Mouse (Mus musculus): ENCODE measurements around the gene Cacna1a. TPM values are rescaled to one million over a fixed set of nuclear protein-coding genes. Genes with fewer than 3 reads are reported as not detected.
"Not testable (repeated sequence)": the region's sequence is repeated elsewhere in the genome, so short reads cannot be mapped to it uniquely, and the experiment has no call there.

Gene Cacna1a
- polyA plus RNA-seq, 1 experiment from 2014 or later, result 6.7 TPM

- no peak overlapping the region for H3K27ac ChIP-seq (ENCODE audit: low read length)
- 9% methylated on average over 24 of the region's 26 CpGs for WGBS
- H3K36me3 ChIP-seq (ENCODE audit: control insufficient read depth, insufficient read depth, low read length), result no peaks in the 10 kb centered on the region
- peak overlapping the region; percentile 36 for H3K9ac ChIP-seq (replicated peaks; ENCODE audit: low read depth, low read length)
- no peaks in the 10 kb centered on the region for H3K9me3 ChIP-seq (ENCODE audit: control insufficient read depth, low read depth, low read length)
- peak overlapping the region; percentile 66 for H3K4me2 ChIP-seq (replicated peaks; ENCODE audit: low read depth, low read length)
- ATAC-seq (ENCODE audit: insufficient number of reproducible peaks, insufficient read depth, low FRiP score, low read depth), result no peak
- peaks cover 18% of the 10 kb centered on the region; the same call in 1 of the 2 replicates for H3K4me1 ChIP-seq (ENCODE audit: control insufficient read depth, insufficient read depth, low read length)
- H3K27me3 ChIP-seq (ENCODE audit: control insufficient read depth, insufficient read depth, low read length), result no peaks in the 10 kb centered on the region
- peak overlapping the region; percentile 32; the same call in 1 of the 2 replicates for H3K4me3 ChIP-seq (ENCODE audit: low read depth, low read length)
Observed at GRCm38 (mm10) chr8:84600311-84600907, 212.2 kb downstream of the Cacna1a start.

- Histone ChIP-seq H3K9ac (replicated peaks; ENCODE audit: low read depth, low read length) (no peak overlapping the region), H3K9me3 (ENCODE audit: control insufficient read depth, low read depth, low read length) (no peaks in the 10 kb centered on the region), H3K4me2 (replicated peaks; ENCODE audit: low read depth, low read length) (peak overlapping the region; percentile 66), H3K36me3 (ENCODE audit: control insufficient read depth, insufficient read depth, low read length) (no peaks in the 10 kb centered on the region), H3K4me3 (ENCODE audit: low read depth, low read length) (peak overlapping the region; percentile 32), H3K4me1 (ENCODE audit: control insufficient read depth, insufficient read depth, low read length) (peaks cover 18% of the 10 kb centered on the region; the same call in 1 of the 2 replicates), H3K27ac (ENCODE audit: low read length) (no peak overlapping the region), H3K27me3 (ENCODE audit: control insufficient read depth, insufficient read depth, low read length) (no peaks in the 10 kb centered on the region)
- ATAC-seq (ENCODE audit: insufficient number of reproducible peaks, insufficient read depth, low FRiP score, low read depth), result 0 out of 2 replicates have a peak, but pooled peaks have one; percentile 26
- WGBS, result 4% methylated on average over 19 of the region's 19 CpGs
Observed at GRCm38 (mm10) chr8:84601221-84601751, 213.0 kb downstream of the Cacna1a start.

GRCm38 (mm10) chr8:84614512-84615223 is 226.4 kb downstream of the Cacna1a start:
- Histone ChIP-seq H3K9ac (replicated peaks; ENCODE audit: low read depth, low read length) (no peak overlapping the region), H3K4me1 (ENCODE audit: control insufficient read depth, insufficient read depth, low read length) (no peaks in the 10 kb centered on the region), H3K36me3 (ENCODE audit: control insufficient read depth, insufficient read depth, low read length) (no peaks in the 10 kb centered on the region), H3K4me3 (ENCODE audit: low read depth, low read length) (no peak overlapping the region), H3K9me3 (ENCODE audit: control insufficient read depth, low read depth, low read length) (no peaks in the 10 kb centered on the region), H3K4me2 (replicated peaks; ENCODE audit: low read depth, low read length) (no peak overlapping the region), H3K27ac (ENCODE audit: low read length) (no peak overlapping the region), H3K27me3 (ENCODE audit: control insufficient read depth, insufficient read depth, low read length) (no peaks in the 10 kb centered on the region)
- 33% methylated on average over 16 of the region's 16 CpGs for WGBS
- no peak for ATAC-seq (ENCODE audit: insufficient number of reproducible peaks, insufficient read depth, low FRiP score, low read depth)

GRCm38 (mm10) chr8:84615666-84616485 is 227.6 kb downstream of the Cacna1a start:
- no peaks in the 10 kb centered on the region for H3K4me1 ChIP-seq (ENCODE audit: control insufficient read depth, insufficient read depth, low read length)
- no peak overlapping the region for H3K27ac ChIP-seq (ENCODE audit: low read length)
- H3K4me2 ChIP-seq (replicated peaks; ENCODE audit: low read depth, low read length), result no peak overlapping the region
- 40% methylated on average over 22 of the region's 22 CpGs for WGBS
- H3K4me3 ChIP-seq (ENCODE audit: low read depth, low read length), result no peak overlapping the region
- H3K36me3 ChIP-seq (ENCODE audit: control insufficient read depth, insufficient read depth, low read length), result no peaks in the 10 kb centered on the region
- H3K9me3 ChIP-seq (ENCODE audit: control insufficient read depth, low read depth, low read length), result no peaks in the 10 kb centered on the region
- H3K9ac ChIP-seq (replicated peaks; ENCODE audit: low read depth, low read length), result no peak overlapping the region
- ATAC-seq (ENCODE audit: insufficient number of reproducible peaks, insufficient read depth, low FRiP score, low read depth), result no peak
- no peaks in the 10 kb centered on the region for H3K27me3 ChIP-seq (ENCODE audit: control insufficient read depth, insufficient read depth, low read length)

- Histone ChIP-seq H3K27ac (ENCODE audit: low read length) (no peak overlapping the region), H3K36me3 (ENCODE audit: control insufficient read depth, insufficient read depth, low read length) (no peaks in the 10 kb centered on the region), H3K4me1 (ENCODE audit: control insufficient read depth, insufficient read depth, low read length) (no peaks in the 10 kb centered on the region), H3K4me2 (replicated peaks; ENCODE audit: low read depth, low read length) (no peak overlapping the region), H3K4me3 (ENCODE audit: low read depth, low read length) (no peak overlapping the region), H3K9ac (replicated peaks; ENCODE audit: low read depth, low read length) (no peak overlapping the region), H3K9me3 (ENCODE audit: control insufficient read depth, low read depth, low read length) (no peaks in the 10 kb centered on the region), H3K27me3 (ENCODE audit: control insufficient read depth, insufficient read depth, low read length) (no peaks in the 10 kb centered on the region)
- WGBS, result 49% methylated on average over 22 of the region's 22 CpGs
- ATAC-seq (ENCODE audit: insufficient number of reproducible peaks, insufficient read depth, low FRiP score, low read depth), result no peak
Observed at GRCm38 (mm10) chr8:84617005-84617404, 228.8 kb downstream of the Cacna1a start.

GRCm38 (mm10) chr8:84621102-84621625 is 232.9 kb downstream of the Cacna1a start:
- no peaks in the 10 kb centered on the region for H3K4me1 ChIP-seq (ENCODE audit: control insufficient read depth, insufficient read depth, low read length)
- no peak overlapping the region for H3K4me2 ChIP-seq (replicated peaks; ENCODE audit: low read depth, low read length)
- no peak for ATAC-seq (ENCODE audit: insufficient number of reproducible peaks, insufficient read depth, low FRiP score, low read depth)
- 76% methylated on average over 8 of the region's 8 CpGs for WGBS
- H3K27me3 ChIP-seq (ENCODE audit: control insufficient read depth, insufficient read depth, low read length), result no peaks in the 10 kb centered on the region
- no peak overlapping the region for H3K27ac ChIP-seq (ENCODE audit: low read length)
- H3K36me3 ChIP-seq (ENCODE audit: control insufficient read depth, insufficient read depth, low read length), result no peaks in the 10 kb centered on the region
- H3K9ac ChIP-seq (replicated peaks; ENCODE audit: low read depth, low read length), result no peak overlapping the region
- no peaks in the 10 kb centered on the region for H3K9me3 ChIP-seq (ENCODE audit: control insufficient read depth, low read depth, low read length)
- no peak overlapping the region for H3K4me3 ChIP-seq (ENCODE audit: low read depth, low read length)

GRCm38 (mm10) chr8:84623425-84623824 is 235.2 kb downstream of the Cacna1a start:
- not testable (repeated sequence) for H3K4me3 ChIP-seq (ENCODE audit: low read depth, low read length); H3K4me1 ChIP-seq (ENCODE audit: control insufficient read depth, insufficient read depth, low read length); H3K27ac ChIP-seq (ENCODE audit: low read length); H3K36me3 ChIP-seq (ENCODE audit: control insufficient read depth, insufficient read depth, low read length); H3K27me3 ChIP-seq (ENCODE audit: control insufficient read depth, insufficient read depth, low read length); H3K9me3 ChIP-seq (ENCODE audit: control insufficient read depth, low read depth, low read length); ATAC-seq (ENCODE audit: insufficient number of reproducible peaks, insufficient read depth, low FRiP score, low read depth); H3K9ac ChIP-seq (replicated peaks; ENCODE audit: low read depth, low read length); H3K4me2 ChIP-seq (replicated peaks; ENCODE audit: low read depth, low read length)
- 74% methylated on average over 4 of the region's 4 CpGs for WGBS

- H3K4me3 ChIP-seq (ENCODE audit: low read depth, low read length), result no peak overlapping the region
- WGBS, result 64% methylated on average over 11 of the region's 11 CpGs
- no peak overlapping the region for H3K27ac ChIP-seq (ENCODE audit: low read length)
- no peak for ATAC-seq (ENCODE audit: insufficient number of reproducible peaks, insufficient read depth, low FRiP score, low read depth)
- no peak overlapping the region for H3K4me2 ChIP-seq (replicated peaks; ENCODE audit: low read depth, low read length)
- H3K4me1 ChIP-seq (ENCODE audit: control insufficient read depth, insufficient read depth, low read length), result no peaks in the 10 kb centered on the region
- H3K9ac ChIP-seq (replicated peaks; ENCODE audit: low read depth, low read length), result no peak overlapping the region
- H3K27me3 ChIP-seq (ENCODE audit: control insufficient read depth, insufficient read depth, low read length), result no peaks in the 10 kb centered on the region
- H3K9me3 ChIP-seq (ENCODE audit: control insufficient read depth, low read depth, low read length), result no peaks in the 10 kb centered on the region
- H3K36me3 ChIP-seq (ENCODE audit: control insufficient read depth, insufficient read depth, low read length), result no peaks in the 10 kb centered on the region
Observed at GRCm38 (mm10) chr8:84629586-84629985, 241.3 kb downstream of the Cacna1a start.
